Mouse (Mus musculus) gastrocnemius, adult 2 months (tissue): ENCODE measurements at regions not wholly inside any gene's neighbourhood (a gene's known extent, or its start where the extent isn't known, plus 50 kb on each side); places are given as distances from the start of the nearest gene placed in this dataset.
A peak's percentile ranks its signal among the peaks of the same experiment; 100 is the strongest.

Experiments used
- DNase-seq: peaks from one replicate; pipeline ENCODE4 v3.0.0; 2022
- H3K27ac ChIP-seq: fragments of 200-600 bp; 2 replicates; pipeline ENCODE4 v1.8.1; 2022; ENCODE audit warnings: mild to moderate bottlenecking
- H3K4me3 ChIP-seq: fragments of 200-600 bp; 2 replicates; pipeline ENCODE4 v1.8.1; 2022; ENCODE audit warnings: mild to moderate bottlenecking, moderate library complexity
- CTCF ChIP-seq: fragments of 200-600 bp; IDR thresholded peaks from 2 replicates; pipeline ENCODE4 v1.8.1; 2022; ENCODE audit warnings: antibody characterized with exemption, mild to moderate bottlenecking, moderate library complexity
- intact Hi-C: fragments of 180-260 bp; cut with DNase I; formaldehyde crosslinking; loops from one replicate; pipeline ENCODE4 v1.15.1; 2025

GRCm38 (mm10) chr2:159981694-159982093 is 352.3 kb downstream of the Gm826 start:
- DNase-seq = no peak
- Histone ChIP-seq H3K4me3 (no peak overlapping the region), H3K27ac (no peak overlapping the region)
- no peak for TF ChIP-seq CTCF
- intact Hi-C loops = no loop called here

DNA sequence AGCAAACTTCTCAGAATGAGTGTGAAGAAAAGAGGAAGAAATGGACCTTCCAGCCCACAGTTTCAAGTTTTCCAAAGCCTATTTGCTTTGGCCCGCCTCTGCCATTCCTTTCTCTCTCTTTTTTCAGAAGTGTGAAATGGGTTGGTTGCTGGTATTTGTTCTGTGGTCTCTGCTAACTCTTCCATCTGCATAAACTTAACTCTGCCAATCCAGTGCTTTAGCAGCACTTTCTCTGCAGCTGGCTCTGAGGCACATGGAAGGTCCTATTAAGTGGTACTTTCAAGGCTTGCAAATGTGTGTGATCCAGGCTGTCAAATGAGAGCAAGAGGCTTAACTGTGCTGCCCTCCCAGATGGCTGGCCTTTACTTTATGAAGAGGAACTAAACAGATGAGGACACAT is 383.6 kb downstream of the Gm826 start:
- no peak overlapping the region for H3K27ac ChIP-seq
- DNase-seq = no peak
- no peak for TF ChIP-seq CTCF
- intact Hi-C loops = no loop called here
- no peak overlapping the region for H3K4me3 ChIP-seq

GRCm38 (mm10) chr2:159949046-159949445 is 384.9 kb downstream of the Gm826 start:
- Histone ChIP-seq H3K27ac (no peak overlapping the region), H3K4me3 (no peak overlapping the region)
- no peak for DNase-seq
- no peak for TF ChIP-seq CTCF
- intact Hi-C loops = no loop called here

GRCm38 (mm10) chr2:159930744-159931143 is 403.2 kb downstream of the Gm826 start:
- Histone ChIP-seq H3K4me3 (no peak overlapping the region), H3K27ac (no peak overlapping the region)
- TF ChIP-seq CTCF = no peak
- intact Hi-C loops = no loop called here
- no peak for DNase-seq

- TF ChIP-seq CTCF = no peak
- intact Hi-C loops = no loop called here
- no peak for DNase-seq
- Histone ChIP-seq H3K4me3 (no peak overlapping the region), H3K27ac (no peak overlapping the region)
Observed at GRCm38 (mm10) chr2:159889701-159890100, 444.3 kb downstream of the Gm826 start.

GRCm38 (mm10) chr2:159884773-159885459 is 449.0 kb downstream of the Gm826 start:
- no peak for TF ChIP-seq CTCF
- intact Hi-C loops = no loop called here
- no peak overlapping the region for H3K4me3 ChIP-seq
- H3K27ac ChIP-seq = no peak overlapping the region
- DNase-seq = no peak

- intact Hi-C loops = no loop called here
- DNase-seq = no peak
- H3K27ac ChIP-seq = no peak overlapping the region
- H3K4me3 ChIP-seq = no peak overlapping the region
- TF ChIP-seq CTCF = no peak
Observed at GRCm38 (mm10) chr2:159866981-159867380, 467.0 kb downstream of the Gm826 start.

DNA sequence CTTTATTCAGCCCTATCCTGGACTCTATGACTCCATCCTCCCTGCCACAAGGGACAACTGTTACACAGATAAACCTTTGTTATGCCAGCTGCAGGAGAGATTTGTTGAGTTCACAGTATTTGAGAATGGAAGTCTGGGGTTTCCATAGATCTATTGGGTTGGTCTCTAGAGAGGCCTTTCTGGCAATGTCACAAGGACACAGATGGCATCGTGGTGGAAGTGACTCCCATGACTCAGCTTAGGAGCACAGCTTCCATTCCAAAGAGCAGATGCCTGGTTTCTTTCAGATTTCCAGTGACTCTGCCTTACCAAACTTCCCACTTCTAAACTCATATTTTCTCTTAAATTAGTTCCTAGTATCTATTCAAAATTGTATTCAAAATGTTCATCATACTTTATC is 467.6 kb downstream of the Gm826 start:
- Histone ChIP-seq H3K4me3 (no peak overlapping the region), H3K27ac (no peak overlapping the region)
- TF ChIP-seq CTCF = no peak
- intact Hi-C loops = no loop called here
- DNase-seq = no peak

DNA sequence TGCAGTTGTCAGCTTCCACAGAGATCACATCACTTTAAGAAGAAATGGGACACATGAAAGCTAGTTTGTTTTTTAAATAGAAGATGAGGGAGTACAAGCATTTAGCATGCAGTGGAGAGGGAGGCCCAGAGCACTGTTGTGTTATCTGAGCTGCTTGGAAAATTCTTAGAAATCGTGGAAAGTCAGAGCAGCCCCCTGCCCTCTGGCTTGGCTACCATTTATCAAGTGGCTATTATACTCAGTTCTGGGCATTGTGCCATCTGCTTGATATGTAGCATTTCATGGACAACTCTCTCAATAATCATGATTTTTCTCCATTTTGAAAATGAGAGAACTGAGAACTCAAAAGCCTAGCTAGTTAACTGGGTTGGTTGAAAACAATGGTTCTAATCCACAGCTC is 470.8 kb downstream of the Gm826 start:
- DNase-seq = no peak
- Histone ChIP-seq H3K27ac (no peak overlapping the region), H3K4me3 (no peak overlapping the region)
- intact Hi-C loops = no loop called here
- TF ChIP-seq CTCF = no peak

- peak; percentile 73 for DNase-seq
- Histone ChIP-seq H3K27ac (peak overlapping the region; percentile 46), H3K4me3 (no peak overlapping the region)
- TF ChIP-seq CTCF = no peak
- intact Hi-C loops = no loop called here
Observed at GRCm38 (mm10) chr2:159853891-159854665, 479.9 kb downstream of the Gm826 start.

DNA sequence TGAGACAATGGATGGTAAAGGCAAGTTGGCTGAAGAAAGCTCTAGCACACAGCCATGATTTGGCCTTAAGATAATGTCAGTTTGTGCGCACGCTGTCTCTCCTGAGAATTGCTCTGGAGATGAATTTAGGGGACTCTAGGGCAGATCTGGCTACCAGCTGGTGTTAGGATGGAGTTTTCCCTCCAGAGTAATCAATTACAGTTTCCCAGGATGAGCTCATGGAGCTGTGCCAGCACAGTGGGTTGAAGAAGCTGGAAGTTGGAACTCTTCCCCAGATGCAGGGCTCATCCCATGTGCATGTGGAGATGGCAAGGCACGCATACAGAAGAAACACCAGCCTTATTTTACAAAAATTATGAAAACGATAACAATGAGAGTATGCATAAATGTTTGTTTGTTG is 481.0 kb downstream of the Gm826 start:
- no peak for TF ChIP-seq CTCF
- intact Hi-C loops = no loop called here
- no peak overlapping the region for H3K27ac ChIP-seq
- peak; percentile 39 for DNase-seq
- no peak overlapping the region for H3K4me3 ChIP-seq

- DNase-seq = no peak
- no peak for TF ChIP-seq CTCF
- no peak overlapping the region for H3K27ac ChIP-seq
- intact Hi-C loops = no loop called here
- H3K4me3 ChIP-seq = no peak overlapping the region
Observed at GRCm38 (mm10) chr2:159832488-159833113, 501.4 kb downstream of the Gm826 start.

- no peak overlapping the region for H3K4me3 ChIP-seq
- intact Hi-C loops = no loop called here
Observed at GRCm38 (mm10) chr2:159826417-159826816, 507.5 kb downstream of the Gm826 start.

More at GRCm38 (mm10) chr2:159826417-159826816, 507.5 kb downstream of the Gm826 start:
- TF ChIP-seq CTCF = no peak
- peak overlapping the region; percentile 89 for H3K27ac ChIP-seq
- peak; percentile 80 for DNase-seq
